In the genomic region with DNA sequence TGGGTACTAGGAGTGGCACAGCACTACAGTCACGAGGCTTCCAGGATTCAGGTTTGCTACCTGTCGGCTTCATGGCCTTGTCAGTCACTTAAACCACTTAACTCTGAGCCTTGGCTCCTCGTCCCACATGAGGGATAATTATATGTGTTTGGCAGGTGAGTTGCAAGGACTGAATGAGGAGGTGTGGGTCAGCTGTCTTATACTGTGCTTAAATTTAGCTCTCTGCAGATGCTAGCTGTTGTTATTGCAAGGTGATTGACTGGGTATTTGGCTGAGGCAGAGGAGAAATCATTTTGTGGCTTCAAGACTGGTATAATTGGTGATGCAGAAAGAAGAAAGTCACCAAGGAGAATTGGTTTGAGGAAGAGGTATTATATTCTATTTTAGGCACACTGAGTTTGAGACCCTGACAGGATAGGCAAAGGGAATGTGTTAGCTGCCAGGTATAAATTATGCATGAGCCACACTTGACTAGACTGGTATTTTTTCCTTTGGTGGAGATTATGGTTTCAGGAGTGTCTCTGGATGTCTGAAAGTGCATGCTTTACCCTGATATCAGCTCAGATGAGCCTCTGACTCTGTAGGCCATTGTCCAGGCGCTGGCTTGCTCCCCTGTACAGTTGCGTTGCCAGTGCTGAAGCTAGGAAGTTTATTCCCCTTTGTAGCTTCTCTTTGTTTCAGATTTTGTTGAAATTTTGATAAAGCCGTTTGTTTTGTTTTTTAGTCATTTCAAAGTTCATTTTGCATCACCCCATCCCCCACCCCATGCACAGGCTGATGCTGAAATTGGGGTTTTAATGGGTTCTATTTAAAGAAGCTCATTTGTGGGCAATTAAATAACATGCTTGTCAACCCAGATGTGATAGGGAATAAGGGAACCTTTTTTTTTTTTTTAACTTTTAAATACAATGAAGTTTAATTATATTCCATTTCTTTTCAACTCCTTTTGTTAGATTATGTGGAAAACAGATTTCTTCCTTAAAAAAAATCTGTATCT, we compare ENCODE assay signal across 15 mouse cellular contexts.
"Had no signal": no experiment of that assay in that cellular context is flagged by ENCODE, and none has a peak within 500 bp of the region (broad histone marks: within the 10 kb centered on the region; RNA-seq: fewer than 3 reads in every experiment).

No protein-coding gene starts in this region.

- H3K4me1 ChIP-seq: kidney, embryonic 15.5 days; limb, embryonic 15.5 days; liver, embryonic 12.5 days; megakaryocyte, embryonic 14.5 days; neural tube, embryonic 15.5 days; stomach, embryonic 15.5 days had no signal

- ATAC-seq: liver, embryonic 12.5 days had no signal

- H3K9ac ChIP-seq: kidney, embryonic 15.5 days; limb, embryonic 15.5 days; liver, embryonic 12.5 days; lung, embryonic 14.5 days; neural tube, embryonic 15.5 days; stomach, embryonic 15.5 days had no signal

- H3K27ac ChIP-seq: kidney, embryonic 15.5 days; limb, embryonic 15.5 days; liver, embryonic 12.5 days; macrophage; neural tube, embryonic 15.5 days; stomach, embryonic 15.5 days had no signal

- DNase-seq: kidney, adult 18-20 months; kidney, postnatal 25 days; lung, embryonic 14.5 days; lung, postnatal 14 days; right cerebral cortex, postnatal 14 days; thymus, adult 2 months; thymus, postnatal 25 days had no signal

- H3K4me3 ChIP-seq: kidney, embryonic 15.5 days; limb, embryonic 15.5 days; liver, embryonic 12.5 days; megakaryocyte, embryonic 14.5 days; myocyte; neural tube, embryonic 15.5 days; stomach, embryonic 15.5 days had no signal

- H3K9me3 ChIP-seq: kidney, embryonic 15.5 days; limb, embryonic 15.5 days; liver, embryonic 12.5 days; megakaryocyte, embryonic 14.5 days; neural tube, embryonic 15.5 days; stomach, embryonic 15.5 days had no signal

- H3K27me3 ChIP-seq: kidney, embryonic 15.5 days; limb, embryonic 15.5 days; liver, embryonic 12.5 days; megakaryocyte, embryonic 14.5 days; neural tube, embryonic 15.5 days; stomach, embryonic 15.5 days had no signal

- H3K4me2 ChIP-seq: kidney, embryonic 15.5 days; limb, embryonic 15.5 days; liver, embryonic 12.5 days; lung, embryonic 14.5 days; neural tube, embryonic 15.5 days; stomach, embryonic 15.5 days had no signal
